ENCODE assay signal across 16 mouse cellular contexts in the genomic region with DNA sequence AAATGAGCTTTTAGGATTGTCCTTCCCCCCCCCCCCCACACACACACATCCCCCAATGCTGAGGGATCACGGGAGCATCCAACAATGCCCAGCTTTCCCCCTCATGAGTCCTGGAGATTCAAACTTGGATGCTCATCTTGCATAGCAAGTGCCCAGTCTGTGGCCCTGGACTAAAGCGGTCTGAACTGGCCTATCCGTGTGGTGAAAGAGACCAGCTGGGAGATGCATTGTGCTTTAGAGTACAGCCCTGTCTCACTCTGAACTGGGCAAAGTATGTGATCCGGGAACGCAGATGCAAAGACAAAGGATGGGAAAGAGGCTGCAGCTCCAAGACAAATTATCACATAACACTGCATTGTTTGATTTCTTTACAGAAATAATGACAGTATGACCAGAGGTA. TPM values are rescaled to one million over a fixed set of nuclear protein-coding genes. Genes with fewer than 3 reads are reported as not detected.
DNase-seq lines count a peak whose midpoint lies in the region; ATAC-seq and TF ChIP-seq lines count a peak whose summit lies in the region.
"Had no signal": no experiment of that assay in that cellular context is flagged by ENCODE, and none has a peak within 500 bp of the region (broad histone marks: within the 10 kb centered on the region; RNA-seq: fewer than 3 reads in every experiment).

No protein-coding gene starts in this region.

- no peak overlapping the region for H3K4me2 ChIP-seq in hindbrain, embryonic 12.5 days (replicated peaks)
- no peak overlapping the region for H3K4me2 ChIP-seq in midbrain, embryonic 13.5 days (replicated peaks)
- H3K4me2 ChIP-seq in liver, postnatal 0 days (ENCODE audit: low read depth, low read length), result no peak overlapping the region
- H3K4me2 ChIP-seq: embryonic facial prominence, embryonic 13.5 days; intestine, embryonic 15.5 days had no signal

- peak; percentile 78 for ATAC-seq in hindbrain, embryonic 12.5 days (ENCODE audit: low FRiP score)
- peak; percentile 87 for ATAC-seq in midbrain, embryonic 13.5 days
- ATAC-seq in liver, postnatal 0 days, result no peak
- ATAC-seq: intestine, embryonic 15.5 days had no signal

- no peak for TF ChIP-seq EP300 in liver, postnatal 0 days (IDR thresholded peaks at IDR 0.05; ENCODE audit: low read depth)

- H3K36me3 ChIP-seq in hindbrain, embryonic 12.5 days, result peaks cover 24% of the 10 kb centered on the region; the same call in 1 of the 2 replicates
- peaks cover 40% of the 10 kb centered on the region for H3K36me3 ChIP-seq in midbrain, embryonic 13.5 days
- peaks cover 3% of the 10 kb centered on the region; the same call in 1 of the 2 replicates for H3K36me3 ChIP-seq in liver, postnatal 0 days (replicated peaks; ENCODE audit: insufficient read depth, low read length)
- no peaks in the 10 kb centered on the region for H3K36me3 ChIP-seq in thymus, adult 2 months (ENCODE audit: control insufficient read depth, insufficient read depth, low read length)
- H3K36me3 ChIP-seq: intestine, embryonic 15.5 days had no signal

- DNase-seq in retina, postnatal 1 day, result peak; percentile 20
- DNase-seq in retina, embryonic 14.5 days (ENCODE audit: low spot score), result no peak
- no peak for DNase-seq in liver, postnatal 0 days
- DNase-seq in thymus, adult 2 months, result no peak
- DNase-seq in heart, adult 18-20 months, result no peak
- DNase-seq: adrenal gland, postnatal 25 days; cerebellum, postnatal 36 days; kidney, postnatal 10 days; left cerebral cortex, postnatal 4 days; lung, postnatal 4 days; thymus, postnatal 4 days had no signal

- H3K9ac ChIP-seq in hindbrain, embryonic 12.5 days, result no peak overlapping the region
- no peak overlapping the region for H3K9ac ChIP-seq in midbrain, embryonic 13.5 days (replicated peaks)
- H3K9ac ChIP-seq in liver, postnatal 0 days (replicated peaks), result no peak overlapping the region
- H3K9ac ChIP-seq: embryonic facial prominence, embryonic 13.5 days; intestine, embryonic 15.5 days; liver, embryonic 14.5 days had no signal

- H3K27me3 ChIP-seq in hindbrain, embryonic 12.5 days, result no peaks in the 10 kb centered on the region
- H3K27me3 ChIP-seq in midbrain, embryonic 13.5 days, result no peaks in the 10 kb centered on the region
- no peaks in the 10 kb centered on the region for H3K27me3 ChIP-seq in liver, postnatal 0 days (ENCODE audit: insufficient read depth, low read length)
- no peaks in the 10 kb centered on the region for H3K27me3 ChIP-seq in thymus, adult 2 months (ENCODE audit: control insufficient read depth, insufficient read depth, low read length)
- H3K27me3 ChIP-seq: embryonic facial prominence, embryonic 13.5 days; intestine, embryonic 15.5 days had no signal

- no peak overlapping the region for H3K4me3 ChIP-seq in hindbrain, embryonic 12.5 days
- no peak overlapping the region for H3K4me3 ChIP-seq in midbrain, embryonic 13.5 days (replicated peaks)
- H3K4me3 ChIP-seq in liver, postnatal 0 days (ENCODE audit: low read depth, low read length), result no peak overlapping the region
- no peak overlapping the region for H3K4me3 ChIP-seq in thymus, adult 2 months (ENCODE audit: control insufficient read depth, insufficient read depth, low read length)
- H3K4me3 ChIP-seq: embryonic facial prominence, embryonic 13.5 days; intestine, embryonic 15.5 days had no signal

- 40% methylated on average over 5 of the region's 5 CpGs for WGBS in hindbrain, embryonic 12.5 days
- WGBS in midbrain, embryonic 13.5 days, result 28% methylated on average over 5 of the region's 5 CpGs
- 84% methylated on average over 5 of the region's 5 CpGs for WGBS in liver, postnatal 0 days (ENCODE audit: insufficient replicate concordance)
- WGBS in thymus, adult 2 months, result 96% methylated on average over 5 of the region's 5 CpGs

- TF ChIP-seq CTCF in liver, postnatal 0 days (IDR thresholded peaks at IDR 0.05; ENCODE audit: low read depth), result no peak
- TF ChIP-seq CTCF in thymus, adult 2 months (IDR thresholded peaks at IDR 0.05; ENCODE audit: borderline replicate concordance, control insufficient read depth, extremely low read depth, insufficient read depth, low read length, poor library complexity), result no peak

- TF ChIP-seq POLR2A in thymus, adult 2 months (IDR thresholded peaks at IDR 0.05; ENCODE audit: control insufficient read depth, extremely low read depth, insufficient read depth, low read length, poor library complexity), result no peak

- H3K27ac ChIP-seq in hindbrain, embryonic 12.5 days, result peak overlapping the region; percentile 69; the same call in 1 of the 2 replicates
- peak overlapping the region; percentile 73 for H3K27ac ChIP-seq in midbrain, embryonic 13.5 days
- H3K27ac ChIP-seq in liver, postnatal 0 days (ENCODE audit: low read depth), result no peak overlapping the region
- H3K27ac ChIP-seq in thymus, adult 2 months (ENCODE audit: control insufficient read depth, insufficient read depth, low read length), result no peak overlapping the region
- H3K27ac ChIP-seq: embryonic facial prominence, embryonic 13.5 days; intestine, embryonic 15.5 days; liver, embryonic 14.5 days had no signal

- H3K4me1 ChIP-seq in hindbrain, embryonic 12.5 days, result peaks cover 14% of the 10 kb centered on the region
- peaks cover 25% of the 10 kb centered on the region for H3K4me1 ChIP-seq in midbrain, embryonic 13.5 days (replicated peaks)
- H3K4me1 ChIP-seq in liver, postnatal 0 days (ENCODE audit: insufficient read depth), result no peaks in the 10 kb centered on the region
- H3K4me1 ChIP-seq in thymus, adult 2 months (replicated peaks; ENCODE audit: control insufficient read depth, insufficient read depth, low read length), result no peaks in the 10 kb centered on the region
- H3K4me1 ChIP-seq: embryonic facial prominence, embryonic 13.5 days; intestine, embryonic 15.5 days had no signal

- H3K9me3 ChIP-seq in hindbrain, embryonic 12.5 days (replicated peaks), result peaks cover 3% of the 10 kb centered on the region; the same call in 1 of the 2 replicates
- no peaks in the 10 kb centered on the region for H3K9me3 ChIP-seq in midbrain, embryonic 13.5 days
- no peaks in the 10 kb centered on the region for H3K9me3 ChIP-seq in liver, postnatal 0 days (ENCODE audit: low read length)
- H3K9me3 ChIP-seq: embryonic facial prominence, embryonic 13.5 days; intestine, embryonic 15.5 days had no signal

RNA-seq across cellular contexts. Expression of a gene that starts 40.1 kb away (rescaled TPM):
- 54.6 and 56.0 TPM in 2 replicates for polyA plus RNA-seq in hindbrain, embryonic 12.5 days (2016; fragmentation: Nextera tagmentation; extraction: Ambion mirVana)
- 76.4 and 91.1 TPM in 2 replicates for polyA plus RNA-seq in midbrain, embryonic 13.5 days (2015; fragmentation: Nextera tagmentation; extraction: Ambion mirVana)
- 3.5 and 3.7 TPM in 2 replicates for polyA plus RNA-seq in liver, postnatal 0 days (2015; fragmentation: Nextera tagmentation; extraction: Ambion mirVana)
- polyA plus RNA-seq in thymus, adult 2 months (2012; rRNA removed), result 12.4 and 15.7 TPM in 2 replicates
- 10 to 100 TPM; 20.5 to 21.7 TPM for total RNA-seq in heart, adult 18-20 months (2021)

Comparison
In these comparisons a context has a peak if more than half of its experiments do, and no peak if none do; other contexts are left out.
1. H3K27ac ChIP-seq: peak in hindbrain, embryonic 12.5 days (single experiment) and midbrain, embryonic 13.5 days (single experiment); none in liver, postnatal 0 days (single experiment) and thymus, adult 2 months (single experiment).